Mouse (Mus musculus): ENCODE data around the gene Ipo9.
A peak's percentile ranks its signal among the peaks of the same experiment; 100 is the strongest.

The Ipo9 gene

GRCm38 (mm10) chr1:135429901-135430668 is at the start of gene Ipo9:
TSS of gene Ipo9 (minus strand) at chr1:135430499.
- peak; percentile 93 for DNase-seq (ENCODE audit: low spot score)

DNA sequence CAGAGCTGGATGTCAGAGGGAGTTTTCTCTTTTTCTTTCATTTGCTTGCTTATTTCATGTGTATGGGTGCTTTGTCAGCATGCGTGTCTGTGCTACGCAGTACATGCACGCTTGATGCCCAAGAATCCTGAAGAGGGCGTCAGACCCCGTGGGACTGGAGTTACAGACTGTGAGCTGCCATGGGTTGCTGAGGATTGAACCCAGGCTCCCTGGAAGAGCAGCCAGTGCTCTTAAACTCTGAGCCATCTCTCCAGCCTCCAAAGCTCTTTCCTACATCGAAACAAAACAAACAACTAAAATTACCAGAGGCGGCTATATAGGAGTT is 45.2 kb upstream of the Ipo9 start:
- no peak for DNase-seq (ENCODE audit: low spot score)

DNA sequence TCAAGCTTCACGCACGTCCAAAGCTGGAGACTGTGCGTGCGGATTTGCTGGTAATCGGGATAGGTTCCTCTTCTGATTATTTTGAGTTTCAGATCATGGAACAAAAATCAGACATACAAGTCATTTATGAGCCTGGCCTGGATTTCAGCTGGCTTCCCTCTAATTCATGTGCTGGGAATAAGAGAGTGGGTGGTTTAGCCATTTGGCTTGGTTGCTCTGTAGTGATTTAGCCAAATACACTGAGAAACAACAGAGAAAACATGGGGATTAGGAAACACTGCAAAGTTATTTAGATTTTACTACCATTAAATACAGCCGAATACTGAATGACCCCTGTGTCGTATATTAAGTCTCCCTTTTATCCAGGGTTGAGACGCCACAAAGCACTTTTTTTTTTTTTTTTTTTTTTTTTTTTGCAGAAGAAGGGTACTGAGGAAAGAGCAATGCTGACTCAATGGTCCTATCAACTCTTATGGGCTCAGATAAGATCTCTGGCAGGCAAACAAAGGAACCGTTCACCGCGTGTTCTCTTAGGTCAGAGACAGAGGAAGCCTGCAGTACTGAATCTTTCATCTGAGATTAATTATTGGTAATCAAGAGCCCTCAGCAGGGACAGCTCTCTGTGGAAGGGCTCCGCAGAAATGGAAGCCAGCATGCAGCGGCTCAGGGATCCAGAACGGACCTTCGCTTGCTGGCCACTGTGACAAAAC is 44.7 kb upstream of the Ipo9 start:
- no peak for DNase-seq (ENCODE audit: low spot score)

GRCm38 (mm10) chr1:135472536-135472935 is 42.2 kb upstream of the Ipo9 start:
- DNase-seq (ENCODE audit: low spot score): no peak

GRCm38 (mm10) chr1:135471742-135472141 is 41.4 kb upstream of the Ipo9 start:
- DNase-seq (ENCODE audit: low spot score): no peak

- peak; percentile 34 for DNase-seq (ENCODE audit: low spot score)
Measured at GRCm38 (mm10) chr1:135470546-135470945, 40.2 kb upstream of the Ipo9 start.

GRCm38 (mm10) chr1:135467462-135467861 is 37.2 kb upstream of the Ipo9 start:
- DNase-seq (ENCODE audit: low spot score): no peak

DNA sequence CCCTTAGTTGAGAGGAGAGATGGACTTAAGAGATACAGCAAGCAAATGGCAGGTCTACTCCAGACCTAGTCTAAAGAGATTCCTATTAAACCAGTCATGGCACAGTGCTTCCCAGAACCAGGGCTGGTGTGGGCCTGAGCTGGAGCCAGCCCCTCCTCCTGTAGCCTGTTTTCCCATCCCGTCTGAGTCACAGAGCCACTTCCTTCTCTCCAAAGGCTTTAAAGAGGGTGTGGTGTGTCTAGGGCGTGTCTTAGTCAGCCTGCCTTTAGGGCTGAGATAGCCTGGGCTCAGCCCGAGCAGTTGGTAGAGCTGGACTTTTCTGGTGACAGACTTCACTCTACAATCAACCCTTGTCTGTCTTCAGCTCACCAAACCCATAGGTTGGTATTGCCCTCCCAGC is 36.6 kb upstream of the Ipo9 start:
- no peak for DNase-seq (ENCODE audit: low spot score)

DNA sequence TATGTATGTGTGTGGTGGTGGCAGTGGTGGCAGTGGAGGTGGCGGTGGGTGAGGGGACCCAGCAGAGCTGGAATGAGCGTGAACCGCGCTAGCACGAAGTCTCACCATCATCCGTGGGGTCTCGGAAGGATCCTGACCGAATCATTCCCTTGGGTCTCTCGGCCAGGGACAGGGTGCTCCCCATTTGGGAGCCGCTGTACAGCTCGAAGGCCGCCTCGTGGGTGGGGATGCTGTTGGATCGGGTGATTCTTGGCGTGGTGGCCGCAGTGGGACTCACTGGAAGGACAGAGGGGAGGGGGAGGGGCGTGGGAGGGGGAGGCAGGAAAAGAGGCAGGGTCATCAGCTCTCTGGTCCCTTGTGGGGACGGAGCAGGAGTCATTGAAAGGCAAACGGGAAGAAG is 35.4 kb upstream of the Ipo9 start:
- no peak for DNase-seq (ENCODE audit: low spot score)

DNA sequence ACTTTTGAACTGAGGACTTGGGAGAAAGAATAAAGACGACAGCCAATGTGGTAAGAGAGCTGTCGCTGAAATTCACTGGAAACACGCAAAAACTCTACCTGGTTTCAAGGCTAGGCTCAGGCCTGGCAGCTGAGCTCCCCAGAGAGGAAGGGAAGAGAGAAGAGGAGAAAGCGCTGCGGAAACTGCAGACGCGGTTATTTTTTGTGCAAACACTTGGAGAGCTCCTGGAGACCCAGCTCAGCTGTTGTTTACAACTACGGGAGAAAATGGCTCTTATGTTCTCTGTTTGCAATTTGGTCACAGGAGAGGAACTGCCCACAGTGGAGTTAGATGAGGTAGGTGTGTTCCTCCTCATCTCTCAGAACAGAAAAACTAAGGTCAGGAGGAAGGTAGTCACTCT is 32.4 kb upstream of the Ipo9 start:
- no peak for DNase-seq (ENCODE audit: low spot score)

DNA sequence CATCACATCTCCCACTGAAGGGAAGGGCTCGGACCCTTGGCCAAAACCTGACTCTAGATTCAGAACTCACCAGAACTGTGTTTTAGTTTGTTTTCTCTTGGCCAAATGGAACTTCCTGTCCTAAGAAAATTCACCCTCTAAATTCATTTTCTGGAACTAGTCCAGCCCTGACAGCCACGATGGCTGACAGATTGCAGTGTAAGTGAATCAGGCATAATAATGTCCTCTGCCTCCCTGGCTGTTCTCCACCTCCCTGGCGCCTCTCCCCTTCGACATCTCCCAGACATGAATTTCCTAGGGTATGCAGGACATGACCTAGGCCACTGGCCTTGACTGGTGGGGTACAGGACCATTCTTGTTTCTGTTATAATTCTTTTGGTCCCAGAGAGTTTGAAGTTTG is 32.0 kb upstream of the Ipo9 start:
- DNase-seq (ENCODE audit: low spot score): no peak

- peak; percentile 67 for DNase-seq (ENCODE audit: low spot score)
Measured at GRCm38 (mm10) chr1:135461097-135461730, 30.9 kb upstream of the Ipo9 start.

GRCm38 (mm10) chr1:135460521-135460920 is 30.2 kb upstream of the Ipo9 start:
- no peak for DNase-seq (ENCODE audit: low spot score)

GRCm38 (mm10) chr1:135457860-135458259 is 27.6 kb upstream of the Ipo9 start:
- no peak for DNase-seq (ENCODE audit: low spot score)

DNA sequence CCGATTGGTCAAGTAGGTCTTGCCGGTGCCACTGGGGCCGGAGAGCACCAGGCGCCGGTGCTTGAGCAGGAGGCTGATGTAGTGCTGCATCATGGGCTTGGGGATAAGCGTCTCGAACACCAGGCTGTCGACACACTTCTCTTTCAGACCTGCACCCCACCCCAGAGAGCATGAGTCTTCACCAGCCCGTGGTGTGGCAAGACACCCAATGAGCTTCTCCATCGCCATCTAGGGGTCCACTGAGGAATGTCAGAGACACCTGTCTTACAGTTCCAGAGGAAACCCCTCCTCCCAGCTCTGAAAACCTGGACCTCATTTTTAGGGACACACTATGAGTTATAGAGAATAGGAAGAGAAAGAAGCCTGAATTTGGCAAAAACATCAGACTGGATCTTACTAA is 22.0 kb upstream of the Ipo9 start:
- no peak for DNase-seq (ENCODE audit: low spot score)

DNA sequence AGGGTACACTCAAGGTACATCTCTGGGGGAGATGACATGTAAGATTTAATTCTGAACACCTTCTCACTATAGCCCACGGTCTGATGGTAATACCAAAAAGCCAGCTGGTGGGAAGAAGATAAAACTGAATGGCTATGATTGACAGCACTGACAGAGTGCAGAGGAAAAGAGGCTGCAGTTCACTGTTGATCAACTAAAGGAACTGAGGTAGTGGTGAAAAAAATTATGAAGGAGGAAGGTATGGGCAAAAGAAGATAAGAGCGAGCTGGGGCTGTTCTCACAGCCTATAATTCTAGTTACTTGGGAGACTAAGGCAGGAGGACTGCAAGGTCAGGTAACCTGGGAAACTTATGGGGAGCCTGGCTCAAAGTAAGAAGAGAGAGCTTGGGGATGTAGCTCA is 21.1 kb upstream of the Ipo9 start:
- DNase-seq (ENCODE audit: low spot score): no peak

DNA sequence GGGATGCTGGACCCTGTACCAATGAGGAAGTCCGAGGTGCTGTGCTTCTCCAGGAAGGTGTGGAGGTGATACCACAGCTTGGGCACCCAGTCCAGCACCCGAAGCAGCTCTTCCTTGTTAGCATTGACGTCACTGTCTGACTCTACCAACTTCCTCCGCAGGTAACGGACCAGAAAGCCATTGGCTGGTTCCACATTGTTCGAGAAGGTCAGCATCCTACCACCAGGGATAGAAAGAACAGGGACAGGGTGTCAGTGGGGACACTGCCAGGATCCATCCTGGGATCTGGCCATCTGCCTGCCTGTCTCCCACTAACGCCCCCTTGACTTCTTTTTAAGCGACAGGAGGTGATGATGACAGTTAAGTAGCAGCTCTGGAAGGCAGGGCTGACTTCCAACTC is 19.6 kb upstream of the Ipo9 start:
- DNase-seq (ENCODE audit: low spot score): no peak

DNA sequence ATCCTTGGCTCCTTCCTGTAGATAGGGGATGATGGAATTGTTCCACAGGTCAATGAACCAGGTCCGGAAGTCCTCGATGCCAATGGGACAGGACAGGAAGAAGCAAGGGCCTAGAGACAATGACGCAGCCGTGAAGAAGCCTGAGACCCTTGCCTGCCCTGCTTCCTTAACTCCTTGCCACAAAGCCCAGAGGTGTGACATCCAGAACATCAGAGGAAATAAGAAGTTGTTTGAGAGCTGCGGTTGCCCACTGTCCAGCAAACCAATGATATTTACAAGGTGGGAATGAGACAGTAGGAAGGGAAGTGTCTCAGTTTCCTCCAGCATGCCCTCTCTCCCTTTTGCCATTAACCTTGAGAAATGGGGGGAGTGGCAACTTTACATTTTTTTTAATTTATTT is 18.6 kb upstream of the Ipo9 start:
- DNase-seq (ENCODE audit: low spot score): no peak

DNA sequence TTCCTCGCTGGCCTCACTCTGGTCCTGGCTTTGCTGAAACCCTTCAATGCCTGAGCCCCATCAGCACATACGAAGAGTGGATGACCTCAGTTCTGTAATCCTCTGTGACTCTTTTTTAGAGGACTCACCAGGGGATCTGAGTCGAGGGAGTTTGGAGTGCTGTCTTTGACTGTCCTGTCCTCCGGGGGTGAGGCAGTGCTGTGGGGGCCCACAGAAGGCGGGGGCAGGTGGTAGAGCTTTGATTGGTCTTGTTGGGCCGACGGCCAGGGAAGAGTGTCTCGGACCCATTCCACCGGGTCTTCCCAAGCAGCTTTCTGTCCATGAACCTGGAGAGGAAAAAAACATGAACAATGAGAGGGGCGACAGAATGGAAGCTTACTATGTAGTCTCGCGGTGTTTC is 13.2 kb upstream of the Ipo9 start:
- no peak for DNase-seq (ENCODE audit: low spot score)

- DNase-seq (ENCODE audit: low spot score): no peak
Measured at GRCm38 (mm10) chr1:135441861-135442260, 11.6 kb upstream of the Ipo9 start.

- DNase-seq (ENCODE audit: low spot score): no peak
Measured at GRCm38 (mm10) chr1:135440986-135441385, 10.7 kb upstream of the Ipo9 start.

GRCm38 (mm10) chr1:135438801-135439200 is 8.5 kb upstream of the Ipo9 start:
- no peak for DNase-seq (ENCODE audit: low spot score)

DNA sequence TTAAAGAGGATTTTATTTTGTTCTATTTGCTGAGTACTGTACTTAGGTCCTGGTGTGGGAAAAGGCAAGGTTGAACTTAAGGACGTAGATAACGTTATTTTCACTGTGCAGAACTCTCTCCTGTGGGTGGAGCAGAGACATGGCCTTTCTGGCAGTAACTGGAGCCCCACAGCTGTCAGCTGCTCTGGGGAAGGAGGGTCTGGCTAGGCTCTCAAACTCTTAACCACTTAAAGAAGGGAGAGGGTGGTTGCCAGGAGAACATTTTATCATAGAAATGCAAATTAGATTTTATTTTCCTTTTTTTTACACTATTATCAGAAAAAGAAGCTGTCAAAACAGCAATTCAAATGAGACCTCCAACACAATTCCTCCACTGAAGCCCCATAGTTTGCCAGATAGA is 5.5 kb upstream of the Ipo9 start:
- no peak for DNase-seq (ENCODE audit: low spot score)

DNA sequence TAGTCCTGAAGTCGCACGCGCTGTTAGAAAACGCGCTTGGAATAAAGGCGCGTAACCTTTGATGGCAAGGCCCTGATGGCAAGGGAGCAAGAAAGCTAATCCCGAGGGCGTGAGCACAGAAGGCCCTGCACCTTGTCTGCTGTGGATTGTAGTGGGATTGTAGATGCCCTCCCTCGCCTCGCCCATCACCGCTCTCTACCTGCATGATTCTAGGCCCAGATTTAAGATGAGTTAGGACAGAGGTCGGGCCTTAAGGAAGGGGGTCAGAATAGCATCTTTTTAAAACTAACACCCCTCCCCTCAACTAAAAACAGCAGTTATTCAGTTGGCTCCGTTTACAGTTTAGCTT is 344 bp upstream of the Ipo9 start:
- DNase-seq (ENCODE audit: low spot score): no peak
